Mouse (Mus musculus): ENCODE measurements around the gene Fam83c. TPM values are rescaled to one million over a fixed set of nuclear protein-coding genes. Genes with fewer than 3 reads are reported as not detected.
A peak's percentile ranks its signal among the peaks of the same experiment; 100 is the strongest.

Fam83c gene
- polyA plus RNA-seq, 1 experiment from 2014 or later = 0.14 TPM

DNA sequence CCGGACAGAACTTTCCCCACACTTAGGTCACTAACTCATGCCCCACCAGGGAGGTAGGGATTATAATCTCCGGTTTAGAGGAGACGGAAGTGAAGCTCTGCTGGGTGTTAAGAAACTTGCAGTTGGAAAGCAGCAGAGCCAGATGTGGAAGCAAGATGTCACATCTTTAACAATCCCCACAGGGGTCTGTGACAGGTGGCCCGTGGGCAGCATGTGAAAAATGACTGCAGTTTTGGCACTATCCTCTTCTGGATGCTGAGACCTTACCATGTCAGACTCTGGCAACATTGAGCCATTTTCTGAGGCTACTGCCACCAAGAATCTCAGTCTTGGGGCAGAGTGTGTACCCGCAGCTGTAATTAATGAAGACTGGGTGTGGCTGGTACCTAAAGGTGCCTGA, 30.6 kb downstream of the Fam83c start:
- Histone ChIP-seq H3K4me3 (ENCODE audit: low read depth, low read length) (no peak overlapping the region), H3K9ac (replicated peaks; ENCODE audit: low read length) (no peak overlapping the region), H3K27me3 (ENCODE audit: control insufficient read depth, insufficient read depth, low read length) (no peaks in the 10 kb centered on the region), H3K27ac (replicated peaks; ENCODE audit: low read depth, low read length) (no peak overlapping the region), H3K4me1 (ENCODE audit: control insufficient read depth, insufficient read depth, low read length) (no peaks in the 10 kb centered on the region), H3K36me3 (replicated peaks; ENCODE audit: control insufficient read depth, insufficient read depth, low read depth, low read length) (no peaks in the 10 kb centered on the region), H3K4me2 (ENCODE audit: low read depth, low read length) (no peak overlapping the region), H3K9me3 (replicated peaks; ENCODE audit: control insufficient read depth, low read length) (no peaks in the 10 kb centered on the region)
- DNase-seq (ENCODE audit: low spot score) (no peak), ATAC-seq (replicated peaks; ENCODE audit: insufficient number of reproducible peaks, low FRiP score, low TSS enrichment, low read depth) (no peak)
- WGBS = 76% methylated on average over 5 of the region's 5 CpGs

DNA sequence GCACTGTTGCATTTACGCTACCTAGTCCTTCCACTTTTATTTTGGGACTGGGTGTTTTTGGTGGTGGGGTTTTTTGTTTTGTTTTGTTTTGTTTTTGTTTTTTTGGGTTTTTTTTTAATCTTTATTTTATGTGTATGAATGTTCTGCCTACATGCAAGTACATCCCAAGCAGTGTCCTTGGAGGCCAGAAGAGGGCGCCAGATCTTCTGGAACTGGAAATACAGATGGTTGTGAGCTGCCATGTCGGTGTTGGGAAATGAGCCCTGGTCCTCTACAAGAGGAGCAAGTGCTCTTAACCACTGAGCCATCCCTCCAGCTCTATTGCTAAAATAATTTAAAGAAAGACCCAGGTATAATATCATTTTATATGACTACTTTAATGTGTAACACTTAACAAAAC, 31.9 kb downstream of the Fam83c start:
- ATAC-seq (replicated peaks; ENCODE audit: insufficient number of reproducible peaks, low FRiP score, low TSS enrichment, low read depth) = no peak
- H3K36me3 ChIP-seq (replicated peaks; ENCODE audit: control insufficient read depth, insufficient read depth, low read depth, low read length) = no peaks in the 10 kb centered on the region
- no peaks in the 10 kb centered on the region for H3K9me3 ChIP-seq (replicated peaks; ENCODE audit: control insufficient read depth, low read length)
- H3K27me3 ChIP-seq (ENCODE audit: control insufficient read depth, insufficient read depth, low read length) = no peaks in the 10 kb centered on the region
- DNase-seq (ENCODE audit: low spot score) = peak; percentile 5
- WGBS = 56% methylated on average over 3 of the region's 3 CpGs
- H3K4me3 ChIP-seq (ENCODE audit: low read depth, low read length) = no peak overlapping the region
- H3K4me2 ChIP-seq (ENCODE audit: low read depth, low read length) = no peak overlapping the region
- H3K4me1 ChIP-seq (ENCODE audit: control insufficient read depth, insufficient read depth, low read length) = no peaks in the 10 kb centered on the region
- H3K27ac ChIP-seq (replicated peaks; ENCODE audit: low read depth, low read length) = no peak overlapping the region
- no peak overlapping the region for H3K9ac ChIP-seq (replicated peaks; ENCODE audit: low read length)

DNA sequence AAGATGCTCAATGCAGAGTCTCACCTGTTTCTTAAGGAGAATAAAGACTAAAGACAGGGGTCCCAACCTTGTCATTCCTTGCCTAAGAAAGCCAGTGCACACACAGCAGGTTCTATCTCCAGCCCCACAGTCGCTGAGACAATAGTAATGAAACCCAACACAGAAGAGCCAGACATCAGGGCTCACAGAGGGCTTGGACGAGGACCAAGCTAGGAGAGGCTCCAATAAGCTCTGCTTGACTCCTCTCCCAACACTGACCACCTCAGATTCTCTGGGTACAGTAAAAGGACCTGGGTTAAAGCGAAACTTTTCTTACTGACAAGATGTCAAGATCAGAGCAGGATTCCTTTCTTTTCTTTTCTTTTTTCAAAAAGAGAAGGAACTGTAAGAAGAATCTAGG, 36.0 kb downstream of the Fam83c start:
- H3K36me3 ChIP-seq (replicated peaks; ENCODE audit: control insufficient read depth, insufficient read depth, low read depth, low read length) = no peaks in the 10 kb centered on the region
- no peaks in the 10 kb centered on the region for H3K9me3 ChIP-seq (replicated peaks; ENCODE audit: control insufficient read depth, low read length)
- ATAC-seq (replicated peaks; ENCODE audit: insufficient number of reproducible peaks, low FRiP score, low TSS enrichment, low read depth) (no peak), DNase-seq (ENCODE audit: low spot score) (no peak)
- H3K4me2 ChIP-seq (ENCODE audit: low read depth, low read length) = no peak overlapping the region
- H3K27me3 ChIP-seq (ENCODE audit: control insufficient read depth, insufficient read depth, low read length) = no peaks in the 10 kb centered on the region
- H3K4me1 ChIP-seq (ENCODE audit: control insufficient read depth, insufficient read depth, low read length) = no peaks in the 10 kb centered on the region
- WGBS = 70% methylated on average over 3 of the region's 3 CpGs
- no peak overlapping the region for H3K9ac ChIP-seq (replicated peaks; ENCODE audit: low read length)
- no peak overlapping the region for H3K4me3 ChIP-seq (ENCODE audit: low read depth, low read length)
- H3K27ac ChIP-seq (replicated peaks; ENCODE audit: low read depth, low read length) = no peak overlapping the region

DNA sequence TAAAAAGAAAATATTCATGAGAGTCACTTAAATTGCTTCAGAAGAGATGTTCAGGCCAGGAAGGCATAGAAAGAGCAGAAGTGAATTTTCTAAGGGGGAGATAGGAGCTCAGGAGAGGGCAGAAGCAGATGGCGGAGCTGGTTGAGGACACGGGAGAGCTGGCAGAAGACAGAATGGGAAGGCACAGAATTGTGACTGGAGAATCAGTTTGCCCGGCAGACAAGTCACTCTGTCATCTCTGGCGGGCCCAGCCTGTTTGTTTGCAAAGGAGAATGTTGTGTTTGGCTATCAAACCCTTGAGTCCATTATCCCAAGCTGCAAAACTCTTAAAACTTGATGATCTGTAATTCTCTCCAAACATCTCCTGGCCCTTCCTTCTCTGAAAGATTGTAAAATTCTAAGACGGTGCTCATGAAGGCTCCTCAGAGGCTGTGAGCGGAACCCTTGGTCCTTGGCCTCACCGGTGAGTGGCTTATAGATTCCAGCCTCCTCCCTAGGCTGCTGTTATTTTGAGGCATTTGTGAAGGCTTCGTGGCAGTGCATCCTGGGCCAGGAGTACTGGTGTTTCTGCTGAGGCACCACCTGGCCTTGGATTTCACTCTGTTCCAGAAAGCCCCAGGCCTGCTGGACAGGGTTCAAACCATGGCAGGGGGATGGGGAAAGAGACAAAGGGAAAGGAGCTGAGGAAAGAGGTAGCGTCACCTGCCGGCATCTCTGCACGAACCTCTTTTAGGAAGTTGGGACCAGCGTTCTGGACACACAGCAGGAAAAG, 39.8 kb downstream of the Fam83c start:
- Histone ChIP-seq H3K4me3 (ENCODE audit: low read depth, low read length) (no peak overlapping the region), H3K36me3 (replicated peaks; ENCODE audit: control insufficient read depth, insufficient read depth, low read depth, low read length) (no peaks in the 10 kb centered on the region), H3K9ac (replicated peaks; ENCODE audit: low read length) (no peak overlapping the region), H3K27me3 (ENCODE audit: control insufficient read depth, insufficient read depth, low read length) (no peaks in the 10 kb centered on the region), H3K4me1 (ENCODE audit: control insufficient read depth, insufficient read depth, low read length) (no peaks in the 10 kb centered on the region), H3K4me2 (ENCODE audit: low read depth, low read length) (no peak overlapping the region), H3K27ac (replicated peaks; ENCODE audit: low read depth, low read length) (no peak overlapping the region), H3K9me3 (replicated peaks; ENCODE audit: control insufficient read depth, low read length) (no peaks in the 10 kb centered on the region)
- DNase-seq (ENCODE audit: low spot score) (no peak), ATAC-seq (replicated peaks; ENCODE audit: insufficient number of reproducible peaks, low FRiP score, low TSS enrichment, low read depth) (no peak)
- WGBS = 90% methylated on average over 12 of the region's 12 CpGs

- Histone ChIP-seq H3K4me3 (ENCODE audit: low read depth, low read length) (no peak overlapping the region), H3K9ac (replicated peaks; ENCODE audit: low read length) (no peak overlapping the region), H3K27ac (replicated peaks; ENCODE audit: low read depth, low read length) (no peak overlapping the region), H3K27me3 (ENCODE audit: control insufficient read depth, insufficient read depth, low read length) (no peaks in the 10 kb centered on the region), H3K36me3 (replicated peaks; ENCODE audit: control insufficient read depth, insufficient read depth, low read depth, low read length) (no peaks in the 10 kb centered on the region), H3K4me1 (ENCODE audit: control insufficient read depth, insufficient read depth, low read length) (no peaks in the 10 kb centered on the region), H3K9me3 (replicated peaks; ENCODE audit: control insufficient read depth, low read length) (no peaks in the 10 kb centered on the region), H3K4me2 (ENCODE audit: low read depth, low read length) (no peak overlapping the region)
- WGBS = 29% methylated on average over 12 of the region's 12 CpGs
- ATAC-seq (replicated peaks; ENCODE audit: insufficient number of reproducible peaks, low FRiP score, low TSS enrichment, low read depth) = no peak
- DNase-seq (ENCODE audit: low spot score) = no peak
Measured at GRCm38 (mm10) chr2:155792899-155793298, 41.8 kb downstream of the Fam83c start.

DNA sequence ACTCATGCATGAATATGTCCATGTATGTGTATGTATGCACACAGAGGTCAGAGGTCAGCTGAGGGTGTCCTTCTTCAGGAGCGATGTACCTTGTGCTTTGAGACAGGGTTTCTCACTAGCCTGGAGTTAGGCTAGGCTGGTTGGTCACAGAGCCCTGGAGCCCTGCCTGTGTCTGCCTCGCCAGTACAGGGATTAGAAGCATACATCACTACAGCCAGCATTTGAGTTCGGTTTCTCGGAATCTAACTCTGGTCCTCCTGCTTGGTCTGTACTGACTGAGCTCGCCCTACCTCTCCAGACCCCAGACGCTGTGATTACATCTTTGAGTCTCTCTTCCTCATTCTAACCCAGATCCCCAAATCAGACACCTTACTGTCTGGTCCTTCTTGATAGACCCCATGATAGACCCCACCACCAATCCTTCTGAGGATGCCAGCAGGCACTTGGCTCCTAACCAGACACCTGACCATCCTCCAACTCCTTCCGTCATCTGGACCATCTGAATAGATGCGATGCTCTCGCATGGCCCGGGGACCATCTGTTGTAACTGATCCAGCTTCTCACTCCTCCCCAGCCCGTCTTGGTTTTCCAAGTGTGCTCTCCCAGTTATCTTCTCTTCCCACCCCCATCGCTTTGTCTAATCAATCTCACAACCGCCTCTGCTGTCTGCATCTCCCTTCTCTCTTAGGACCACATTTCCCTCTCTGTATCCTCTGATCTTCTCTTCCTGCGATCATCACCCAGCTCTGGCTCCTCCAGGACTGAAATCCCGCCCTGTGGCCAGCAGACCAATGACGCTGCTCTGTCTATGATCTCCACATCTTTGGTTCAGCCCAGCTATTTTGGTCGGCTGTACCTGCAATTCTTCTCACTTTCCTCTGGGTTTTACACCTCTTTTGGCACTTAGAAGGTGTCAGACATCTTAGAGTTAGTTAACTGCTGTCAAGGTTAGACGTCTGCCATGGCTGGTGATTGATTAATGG, 46.4 kb downstream of the Fam83c start:
- Histone ChIP-seq H3K4me3 (ENCODE audit: low read depth, low read length) (no peak overlapping the region), H3K4me1 (ENCODE audit: control insufficient read depth, insufficient read depth, low read length) (no peaks in the 10 kb centered on the region), H3K9ac (replicated peaks; ENCODE audit: low read length) (no peak overlapping the region), H3K36me3 (replicated peaks; ENCODE audit: control insufficient read depth, insufficient read depth, low read depth, low read length) (no peaks in the 10 kb centered on the region), H3K9me3 (replicated peaks; ENCODE audit: control insufficient read depth, low read length) (no peaks in the 10 kb centered on the region), H3K27me3 (ENCODE audit: control insufficient read depth, insufficient read depth, low read length) (no peaks in the 10 kb centered on the region), H3K27ac (replicated peaks; ENCODE audit: low read depth, low read length) (no peak overlapping the region), H3K4me2 (ENCODE audit: low read depth, low read length) (no peak overlapping the region)
- DNase-seq (ENCODE audit: low spot score) = no peak
- 79% methylated on average over 18 of the region's 18 CpGs for WGBS
- ATAC-seq (replicated peaks; ENCODE audit: insufficient number of reproducible peaks, low FRiP score, low TSS enrichment, low read depth) = no peak

DNA sequence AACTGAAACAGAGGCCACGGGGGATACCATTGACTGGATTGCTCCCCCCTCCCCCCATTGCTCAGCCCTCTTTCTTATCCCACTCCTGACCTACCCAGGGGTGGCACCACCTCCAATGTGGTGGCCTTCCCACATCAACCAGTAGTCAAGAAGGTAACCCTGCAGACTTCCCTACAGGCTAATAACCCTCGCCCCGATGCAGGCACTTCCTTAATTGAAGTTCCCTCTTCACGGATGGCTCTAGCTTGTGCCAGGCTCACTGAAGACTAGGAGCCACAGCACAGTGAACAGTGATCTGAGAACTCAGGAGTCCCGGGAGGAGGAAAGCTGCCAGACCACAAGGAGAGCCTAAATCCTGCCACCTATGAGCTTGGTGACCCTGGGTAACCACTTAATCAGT, 47.7 kb downstream of the Fam83c start:
- 78% methylated on average over 5 of the region's 5 CpGs for WGBS
- H3K4me2 ChIP-seq (ENCODE audit: low read depth, low read length) = no peak overlapping the region
- no peak overlapping the region for H3K27ac ChIP-seq (replicated peaks; ENCODE audit: low read depth, low read length)
- H3K9me3 ChIP-seq (replicated peaks; ENCODE audit: control insufficient read depth, low read length) = no peaks in the 10 kb centered on the region
- no peak overlapping the region for H3K4me3 ChIP-seq (ENCODE audit: low read depth, low read length)
- H3K9ac ChIP-seq (replicated peaks; ENCODE audit: low read length) = no peak overlapping the region
- ATAC-seq (replicated peaks; ENCODE audit: insufficient number of reproducible peaks, low FRiP score, low TSS enrichment, low read depth) (no peak), DNase-seq (ENCODE audit: low spot score) (no peak)
- H3K36me3 ChIP-seq (replicated peaks; ENCODE audit: control insufficient read depth, insufficient read depth, low read depth, low read length) = no peaks in the 10 kb centered on the region
- no peaks in the 10 kb centered on the region for H3K4me1 ChIP-seq (ENCODE audit: control insufficient read depth, insufficient read depth, low read length)
- H3K27me3 ChIP-seq (ENCODE audit: control insufficient read depth, insufficient read depth, low read length) = no peaks in the 10 kb centered on the region

DNA sequence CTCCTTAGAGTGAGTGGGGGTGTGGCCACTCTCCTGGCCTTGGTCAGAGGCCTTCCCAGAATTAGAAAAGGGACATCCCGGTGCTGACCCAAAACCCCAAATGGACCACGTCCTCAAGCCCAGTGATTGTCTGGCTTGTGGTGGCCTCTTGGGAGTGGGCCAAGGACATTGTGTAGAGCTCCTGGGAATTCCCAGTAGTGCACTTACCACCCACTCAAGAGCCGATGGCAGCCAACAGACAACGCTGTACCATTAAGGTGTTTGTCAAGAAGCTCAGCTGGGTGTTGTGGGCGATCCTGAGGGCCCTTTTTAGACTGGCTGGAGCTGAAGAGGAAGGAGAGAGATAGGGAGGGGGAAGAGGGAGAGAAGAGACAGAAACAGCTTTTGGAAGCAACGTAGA, 50.1 kb downstream of the Fam83c start:
- Histone ChIP-seq H3K27me3 (ENCODE audit: control insufficient read depth, insufficient read depth, low read length) (no peaks in the 10 kb centered on the region), H3K4me1 (ENCODE audit: control insufficient read depth, insufficient read depth, low read length) (no peaks in the 10 kb centered on the region), H3K9ac (replicated peaks; ENCODE audit: low read length) (no peak overlapping the region), H3K36me3 (replicated peaks; ENCODE audit: control insufficient read depth, insufficient read depth, low read depth, low read length) (no peaks in the 10 kb centered on the region), H3K4me3 (ENCODE audit: low read depth, low read length) (no peak overlapping the region), H3K9me3 (replicated peaks; ENCODE audit: control insufficient read depth, low read length) (no peaks in the 10 kb centered on the region), H3K27ac (replicated peaks; ENCODE audit: low read depth, low read length) (no peak overlapping the region), H3K4me2 (ENCODE audit: low read depth, low read length) (no peak overlapping the region)
- ATAC-seq (replicated peaks; ENCODE audit: insufficient number of reproducible peaks, low FRiP score, low TSS enrichment, low read depth) = no peak
- WGBS = 76% methylated on average over 6 of the region's 6 CpGs
- no peak for DNase-seq (ENCODE audit: low spot score)
